Mouse (Mus musculus) forebrain, postnatal 0 days (tissue): ENCODE measurements around the gene Rbl1. TPM values are rescaled to one million over a fixed set of nuclear protein-coding genes. Genes with fewer than 3 reads are reported as not detected.

ENCODE experiments used
- ATAC-seq: fragments of 200-750 bp; cut with Nextera tagmentation; 2 replicates; pipeline ENCODE4 v1.8.0; 2017; ENCODE audit warnings: mild to moderate bottlenecking, moderate library complexity
- DNase-seq: peaks from one replicate; pipeline ENCODE4 v3.0.0-alpha.2; 2015
- H3K27ac ChIP-seq: fragments of 300-500 bp; sonication (generic); 2 replicates; pipeline ENCODE4 v1.5.1; 2014; ENCODE audit warnings: low read depth, mild to moderate bottlenecking, antibody characterized with exemption, low read length, moderate library complexity, mixed read lengths
- H3K27me3 ChIP-seq: fragments of 300-500 bp; sonication (generic); 2 replicates; pipeline ENCODE4 v1.6.1; 2014; ENCODE audit warnings: mild to moderate bottlenecking, low read length, mixed read lengths; ENCODE audit not compliant: insufficient read depth
- H3K36me3 ChIP-seq: fragments of 300-500 bp; sonication (generic); 2 replicates; pipeline ENCODE4 v1.6.1; 2014; ENCODE audit warnings: mild to moderate bottlenecking, moderate library complexity; ENCODE audit not compliant: insufficient read depth
- H3K4me1 ChIP-seq: fragments of 300-500 bp; sonication (generic); 2 replicates; pipeline ENCODE4 v1.6.1; 2014; ENCODE audit warnings: antibody characterized with exemption; ENCODE audit not compliant: insufficient read depth
- H3K4me2 ChIP-seq: fragments of 300-500 bp; sonication (generic); 2 replicates; pipeline ENCODE4 v1.6.1; 2014; ENCODE audit warnings: low read depth, mild to moderate bottlenecking, moderate library complexity
- H3K4me3 ChIP-seq: fragments of 300-500 bp; sonication (generic); 2 replicates; pipeline ENCODE4 v1.5.1; 2014; ENCODE audit warnings: low read depth, low read length, mixed read lengths
- H3K9ac ChIP-seq: fragments of 300-500 bp; sonication (generic); 2 replicates; pipeline ENCODE4 v1.6.1; 2014; ENCODE audit warnings: mild to moderate bottlenecking
- H3K9me3 ChIP-seq: fragments of 300-500 bp; sonication (generic); 2 replicates; pipeline ENCODE4 v1.6.1; 2016; ENCODE audit warnings: low read length
- CTCF ChIP-seq: sonication (generic); IDR thresholded peaks from 2 replicates; pipeline ENCODE4 v1.5.1; 2016; ENCODE audit warnings: antibody characterized with exemption, control low read depth, low read depth
- WGBS: fragments of 180-500 bp; shearing (Covaris S2); extraction: QIAGEN DNeasy Blood & Tissue Kit; methylation state at CpG from one replicate; pipeline ENCODE4 v1.1.7; 2014; 5-methylcytosine and 5-hydroxymethylcytosine counted together
- polyA plus RNA-seq: library from polyadenylated mRNA; unstranded; fragments of >200 nt; fragmentation: Nextera tagmentation; extraction: Ambion mirVana; gene quantifications from 2 replicates; pipeline ENCODE4 v1.2.1, GENCODE M21; 2015
- total RNA-seq: library from RNA; depleted of rRNA; stranded (reverse); fragments of >200 nt; gene quantifications from 2 replicates; pipeline ENCODE4 v1.2.3, GENCODE M21; 2014

Rbl1 gene
- total and polyA plus RNA-seq, 2 experiments from 2014 or later = 4.2 to 10.4 TPM

DNA sequence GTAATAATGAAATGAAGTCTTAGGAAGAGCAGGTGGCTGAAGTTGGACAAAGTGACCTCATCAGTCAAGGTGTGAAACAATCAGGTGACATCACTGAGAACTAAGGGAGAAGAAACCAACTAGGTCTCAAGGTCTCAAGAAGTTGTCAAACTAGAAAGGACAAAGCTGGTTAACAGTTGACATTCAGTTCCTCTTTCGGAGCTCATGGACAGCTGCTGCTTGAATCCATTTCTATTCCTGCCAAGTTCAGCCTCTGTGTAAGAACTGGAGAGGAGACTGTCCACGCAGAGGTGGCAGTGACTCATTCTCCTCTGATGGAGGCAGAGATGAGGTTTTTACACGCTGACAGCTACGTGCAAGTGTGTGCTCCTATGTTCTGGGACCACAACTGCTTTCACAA lies 17.1 kb downstream of the Rbl1 start:
- no peak overlapping the region for H3K27ac ChIP-seq
- no peaks in the 10 kb centered on the region for H3K4me1 ChIP-seq
- peaks cover 17% of the 10 kb centered on the region for H3K36me3 ChIP-seq
- no peak overlapping the region for H3K4me3 ChIP-seq
- ATAC-seq = no peak
- no peak overlapping the region for H3K4me2 ChIP-seq
- H3K9me3 ChIP-seq = no peaks in the 10 kb centered on the region
- WGBS = 82% methylated on average over 4 of the region's 4 CpGs
- TF ChIP-seq CTCF = no peak
- H3K27me3 ChIP-seq = no peaks in the 10 kb centered on the region
- no peak for DNase-seq
- H3K9ac ChIP-seq = no peak overlapping the region

DNA sequence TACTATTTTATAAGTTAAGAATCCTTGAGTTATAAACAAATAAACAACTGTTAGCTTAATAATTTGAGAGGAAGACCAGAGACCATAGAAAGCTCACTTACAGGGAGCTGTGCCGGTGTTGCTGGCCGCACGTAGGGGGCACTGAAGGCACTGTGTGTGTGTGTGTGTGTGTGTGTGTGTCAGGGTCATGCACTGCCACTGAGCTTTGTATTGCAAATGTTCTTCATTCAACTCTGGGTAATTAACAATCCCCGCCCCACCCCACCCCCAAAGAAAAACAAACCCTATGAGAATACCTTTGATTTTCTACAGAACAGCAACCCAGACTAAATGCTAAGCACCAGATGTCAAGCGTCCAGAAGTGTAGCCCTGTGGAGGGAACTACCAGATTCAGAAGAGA lies 17.8 kb downstream of the Rbl1 start:
- Histone ChIP-seq H3K9ac (no peak overlapping the region), H3K9me3 (no peaks in the 10 kb centered on the region), H3K36me3 (peaks cover 14% of the 10 kb centered on the region), H3K27me3 (no peaks in the 10 kb centered on the region), H3K27ac (no peak overlapping the region), H3K4me2 (no peak overlapping the region), H3K4me3 (no peak overlapping the region), H3K4me1 (no peaks in the 10 kb centered on the region)
- DNase-seq (no peak), ATAC-seq (no peak)
- 42% methylated on average over 5 of the region's 5 CpGs for WGBS
- TF ChIP-seq CTCF = no peak

DNA sequence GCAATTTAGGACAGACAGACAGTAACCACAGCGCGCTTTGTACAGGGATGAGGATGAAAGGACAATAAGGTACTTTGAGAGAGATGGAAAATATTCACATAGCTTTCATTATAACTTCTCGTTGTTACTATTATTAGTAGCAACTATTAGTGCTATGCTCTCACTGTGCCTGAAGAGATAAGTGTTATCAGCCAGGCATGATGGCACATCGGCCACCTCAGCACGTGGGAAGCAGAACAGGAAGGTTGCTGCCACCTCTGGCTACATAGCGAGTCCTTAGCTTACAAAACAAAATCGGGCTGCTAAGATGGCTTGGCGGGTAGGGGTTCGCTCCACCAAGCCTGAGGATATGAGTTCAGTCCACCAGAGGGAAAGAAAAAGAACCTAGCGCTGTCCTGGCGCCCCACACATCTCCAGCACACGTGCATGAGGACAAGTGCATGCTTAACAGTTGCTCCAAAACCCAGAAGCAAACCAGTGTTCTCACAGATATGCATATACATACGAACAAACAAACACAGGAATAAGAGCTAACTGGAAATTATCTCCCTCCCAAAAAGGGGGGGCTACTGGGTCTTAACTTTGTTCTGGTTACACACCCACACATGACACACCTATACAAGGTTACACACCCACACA lies 19.2 kb downstream of the Rbl1 start:
- Histone ChIP-seq H3K4me1 (no peaks in the 10 kb centered on the region), H3K36me3 (peaks cover 10% of the 10 kb centered on the region; the same call in 1 of the 2 replicates), H3K9ac (no peak overlapping the region), H3K27me3 (no peaks in the 10 kb centered on the region), H3K4me3 (no peak overlapping the region), H3K27ac (no peak overlapping the region), H3K9me3 (no peaks in the 10 kb centered on the region), H3K4me2 (no peak overlapping the region)
- 93% methylated on average over 13 of the region's 13 CpGs for WGBS
- TF ChIP-seq CTCF = no peak
- ATAC-seq = no peak
- DNase-seq = no peak

DNA sequence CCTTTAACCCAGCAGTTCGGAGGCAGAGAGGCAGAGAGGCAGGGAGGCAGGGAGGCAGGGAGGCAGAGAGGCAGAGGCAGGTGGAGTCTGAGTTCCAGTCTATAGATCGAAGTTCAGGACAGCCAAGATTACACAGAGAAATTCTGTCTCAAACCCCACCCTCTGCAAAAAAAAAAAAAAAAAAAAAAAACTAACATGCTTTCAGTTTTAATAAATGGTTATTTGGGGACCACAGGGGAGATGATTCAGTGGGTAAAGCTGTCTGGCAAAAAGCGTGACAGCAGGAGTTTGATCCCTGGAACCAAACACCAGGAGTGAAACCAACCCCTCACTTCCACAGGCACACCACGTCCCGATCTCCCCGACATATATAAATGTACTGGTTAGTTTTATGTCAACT lies 26.2 kb downstream of the Rbl1 start:
- H3K27ac ChIP-seq = no peak overlapping the region
- no peak overlapping the region for H3K9ac ChIP-seq
- no peak for DNase-seq
- no peak overlapping the region for H3K4me2 ChIP-seq
- no peak for ATAC-seq
- no peaks in the 10 kb centered on the region for H3K9me3 ChIP-seq
- H3K27me3 ChIP-seq = no peaks in the 10 kb centered on the region
- TF ChIP-seq CTCF = no peak
- H3K36me3 ChIP-seq = 0 out of 2 replicates have a peak, but pooled peaks cover 8% of the 10 kb centered on the region
- 90% methylated on average over 6 of the region's 6 CpGs for WGBS
- H3K4me1 ChIP-seq = no peaks in the 10 kb centered on the region
- no peak overlapping the region for H3K4me3 ChIP-seq

DNA sequence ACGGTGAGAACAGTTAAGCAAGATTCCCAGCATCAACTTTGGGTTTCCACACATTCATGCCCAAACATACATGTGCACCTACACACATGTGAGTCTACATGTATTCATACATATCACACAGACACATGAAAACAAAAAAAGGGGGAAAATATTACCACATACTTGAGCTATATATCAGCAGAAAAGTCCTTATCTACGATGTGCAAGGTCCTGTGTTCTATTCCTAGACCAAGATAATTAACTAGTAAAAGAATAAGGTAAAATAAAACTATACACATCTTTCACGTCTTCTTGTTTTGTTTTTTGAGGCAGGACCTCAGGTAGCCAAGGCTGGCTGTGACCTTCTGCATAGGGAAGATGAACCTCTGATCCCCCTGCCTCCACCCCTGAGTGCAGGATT lies 28.1 kb downstream of the Rbl1 start:
- H3K36me3 ChIP-seq = 0 out of 2 replicates have a peak, but pooled peaks cover 8% of the 10 kb centered on the region
- H3K27me3 ChIP-seq = no peaks in the 10 kb centered on the region
- no peaks in the 10 kb centered on the region for H3K4me1 ChIP-seq
- TF ChIP-seq CTCF = no peak
- WGBS = 91% methylated on average over 3 of the region's 3 CpGs
- no peak overlapping the region for H3K27ac ChIP-seq
- H3K4me2 ChIP-seq = no peak overlapping the region
- no peak for ATAC-seq
- no peak for DNase-seq
- no peak overlapping the region for H3K9ac ChIP-seq
- no peak overlapping the region for H3K4me3 ChIP-seq
- no peaks in the 10 kb centered on the region for H3K9me3 ChIP-seq

DNA sequence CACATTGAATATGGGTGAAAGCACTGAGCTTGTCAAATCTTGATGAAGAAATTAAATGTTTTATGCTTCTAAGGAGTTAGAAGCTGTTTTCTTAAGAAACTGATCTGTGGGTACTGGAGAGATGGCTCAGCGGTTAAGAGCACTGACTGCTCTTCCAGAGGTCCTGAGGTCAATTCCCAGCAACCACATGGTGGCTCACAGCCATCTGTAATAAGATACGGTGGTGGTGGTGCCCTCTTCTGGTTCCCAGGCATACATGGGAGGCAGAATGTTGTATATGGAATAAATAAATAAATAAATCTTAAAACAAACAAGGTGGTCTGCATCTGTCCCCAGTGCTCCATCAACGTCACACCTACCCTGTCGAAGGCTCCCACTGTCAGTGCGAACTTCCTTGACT lies 29.9 kb downstream of the Rbl1 start:
- no peak overlapping the region for H3K27ac ChIP-seq
- no peak overlapping the region for H3K4me2 ChIP-seq
- 76% methylated on average over 5 of the region's 5 CpGs for WGBS
- H3K9ac ChIP-seq = no peak overlapping the region
- DNase-seq (no peak), ATAC-seq (no peak)
- H3K9me3 ChIP-seq = no peaks in the 10 kb centered on the region
- H3K4me3 ChIP-seq = no peak overlapping the region
- TF ChIP-seq CTCF = no peak
- no peaks in the 10 kb centered on the region for H3K4me1 ChIP-seq
- no peaks in the 10 kb centered on the region for H3K27me3 ChIP-seq
- 0 out of 2 replicates have a peak, but pooled peaks cover 8% of the 10 kb centered on the region for H3K36me3 ChIP-seq

DNA sequence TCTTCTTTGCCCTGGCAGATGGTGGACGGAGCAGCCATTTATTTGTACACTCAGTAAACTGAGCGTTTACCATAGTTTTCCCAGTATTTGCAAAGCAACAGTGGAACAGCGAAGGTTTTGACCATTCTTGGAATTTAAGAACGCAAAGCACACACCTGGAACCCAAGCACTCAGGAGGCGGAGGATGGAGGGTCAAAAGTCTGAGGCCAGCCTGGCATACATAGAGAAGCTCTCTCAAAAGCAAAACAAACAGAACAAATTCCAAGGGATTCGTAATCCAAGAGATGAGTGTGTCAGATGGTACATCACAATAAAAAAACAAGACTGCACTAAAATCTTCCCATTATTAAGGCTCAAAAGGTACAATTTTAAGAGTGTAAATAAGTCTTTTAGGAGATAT lies 30.8 kb downstream of the Rbl1 start:
- Histone ChIP-seq H3K4me2 (no peak overlapping the region), H3K27me3 (no peaks in the 10 kb centered on the region), H3K27ac (no peak overlapping the region), H3K4me3 (no peak overlapping the region), H3K36me3 (0 out of 2 replicates have a peak, but pooled peaks cover 8% of the 10 kb centered on the region), H3K9ac (no peak overlapping the region; the same call in 1 of the 2 replicates), H3K9me3 (no peaks in the 10 kb centered on the region), H3K4me1 (no peaks in the 10 kb centered on the region)
- no peak for ATAC-seq
- DNase-seq = no peak
- TF ChIP-seq CTCF = no peak
- WGBS = 96% methylated on average over 6 of the region's 6 CpGs
